Mouse (Mus musculus): ENCODE data around the gene Coro1c. TPM values are rescaled to one million over a fixed set of nuclear protein-coding genes. Genes with fewer than 3 reads are reported as not detected.
A peak's percentile ranks its signal among the peaks of the same experiment; 100 is the strongest.

Gene Coro1c
- polyA plus RNA-seq, 1 experiment from 2014 or later = 93.6 TPM

DNA sequence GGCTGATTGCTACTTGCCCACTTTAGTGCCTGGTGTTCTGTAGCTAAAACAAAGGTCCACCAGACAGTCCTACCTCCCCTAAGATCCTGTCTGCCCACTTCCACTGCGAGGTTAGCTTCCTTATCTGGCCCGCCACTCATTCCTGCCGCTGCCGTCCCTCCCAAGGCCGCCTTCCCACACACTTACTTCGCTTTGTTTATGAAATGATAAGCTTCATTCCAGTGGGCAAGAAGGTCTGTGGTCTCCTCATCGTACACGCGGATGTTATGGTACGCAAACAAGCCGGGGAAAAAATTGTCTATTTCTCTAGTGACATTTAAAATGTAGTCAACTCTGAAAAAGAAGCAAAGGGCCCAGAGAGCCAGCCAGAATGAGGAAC is 43.1 kb upstream of the Coro1c start:
- H3K27me3 ChIP-seq (ENCODE audit: control insufficient read depth, insufficient read depth, low read length) = no peaks in the 10 kb centered on the region
- no peak overlapping the region for H3K4me2 ChIP-seq (replicated peaks; ENCODE audit: low read depth)
- no peaks in the 10 kb centered on the region for H3K4me1 ChIP-seq (replicated peaks; ENCODE audit: control insufficient read depth, insufficient read depth)
- H3K4me3 ChIP-seq (ENCODE audit: low read depth, low read length) = no peak overlapping the region
- no peaks in the 10 kb centered on the region for H3K9me3 ChIP-seq (ENCODE audit: control insufficient read depth, low read length)
- DNase-seq (ENCODE audit: low spot score) (no peak), ATAC-seq (ENCODE audit: low FRiP score, low TSS enrichment) (no peak)
- TF ChIP-seq CTCF (IDR thresholded peaks at IDR 0.05; ENCODE audit: low read depth) (no peak), EP300 (optimal IDR thresholded peaks at IDR 0.05) (no peak)
- H3K9ac ChIP-seq (ENCODE audit: low read length) = no peak overlapping the region
- peaks cover 26% of the 10 kb centered on the region for H3K36me3 ChIP-seq (ENCODE audit: control insufficient read depth, insufficient read depth, low read length)
- no peak overlapping the region for H3K27ac ChIP-seq (replicated peaks)
- WGBS = 44% methylated on average over 11 of the region's 11 CpGs

DNA sequence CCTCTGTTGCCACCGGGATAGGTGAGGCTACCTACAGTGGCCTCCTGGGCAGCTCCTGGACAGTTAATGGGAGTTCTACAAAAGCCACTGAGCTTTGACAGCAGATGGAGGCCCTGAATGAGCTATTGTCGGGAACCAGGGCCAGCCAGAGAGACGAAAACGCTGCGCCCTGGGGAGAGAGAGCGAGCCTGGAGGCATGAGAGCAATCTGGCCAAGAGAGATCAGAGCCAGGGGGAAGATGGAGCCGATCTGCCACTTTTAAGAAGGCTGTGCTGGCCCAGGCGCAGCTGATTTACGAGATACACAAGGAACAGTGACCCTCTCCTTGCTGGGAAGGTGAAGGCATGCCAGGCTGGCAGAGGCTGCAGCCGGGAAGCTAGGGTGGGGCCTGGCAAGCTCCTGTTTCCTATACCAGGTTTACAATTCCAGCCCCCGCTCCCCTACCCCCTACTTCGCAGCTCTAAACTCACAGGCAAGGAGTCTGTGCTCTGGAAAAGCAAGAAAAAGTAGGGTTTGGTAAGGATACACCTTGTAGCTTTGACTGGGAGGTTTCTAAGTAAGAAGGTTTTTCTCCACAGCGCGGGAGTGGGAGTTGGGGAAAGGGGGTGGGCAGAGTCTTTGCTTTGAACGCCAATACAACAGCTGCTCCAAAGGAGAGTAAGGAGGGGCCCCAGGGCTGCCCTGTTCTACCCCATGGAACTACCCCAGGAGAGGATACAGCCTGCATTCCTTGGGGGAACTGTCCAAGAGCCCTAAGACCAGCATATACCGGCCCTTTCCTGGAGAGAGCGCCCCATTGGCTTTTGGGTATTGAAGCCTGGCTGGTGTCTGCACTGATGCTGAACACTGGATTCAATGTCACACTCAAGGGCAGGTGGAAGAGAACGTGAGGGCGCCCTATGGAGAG is 42.5 kb upstream of the Coro1c start:
- ATAC-seq (ENCODE audit: low FRiP score, low TSS enrichment) (0 out of 2 replicates have a peak, but pooled peaks have one; percentile 15), DNase-seq (ENCODE audit: low spot score) (no peak)
- Histone ChIP-seq H3K4me2 (replicated peaks; ENCODE audit: low read depth) (no peak overlapping the region), H3K4me1 (replicated peaks; ENCODE audit: control insufficient read depth, insufficient read depth) (no peaks in the 10 kb centered on the region), H3K4me3 (ENCODE audit: low read depth, low read length) (no peak overlapping the region), H3K27me3 (ENCODE audit: control insufficient read depth, insufficient read depth, low read length) (no peaks in the 10 kb centered on the region), H3K9me3 (ENCODE audit: control insufficient read depth, low read length) (no peaks in the 10 kb centered on the region), H3K27ac (replicated peaks) (no peak overlapping the region), H3K36me3 (ENCODE audit: control insufficient read depth, insufficient read depth, low read length) (peaks cover 31% of the 10 kb centered on the region), H3K9ac (ENCODE audit: low read length) (no peak overlapping the region)
- no peak for TF ChIP-seq EP300 (optimal IDR thresholded peaks at IDR 0.05)
- 72% methylated on average over 19 of the region's 19 CpGs for WGBS

DNA sequence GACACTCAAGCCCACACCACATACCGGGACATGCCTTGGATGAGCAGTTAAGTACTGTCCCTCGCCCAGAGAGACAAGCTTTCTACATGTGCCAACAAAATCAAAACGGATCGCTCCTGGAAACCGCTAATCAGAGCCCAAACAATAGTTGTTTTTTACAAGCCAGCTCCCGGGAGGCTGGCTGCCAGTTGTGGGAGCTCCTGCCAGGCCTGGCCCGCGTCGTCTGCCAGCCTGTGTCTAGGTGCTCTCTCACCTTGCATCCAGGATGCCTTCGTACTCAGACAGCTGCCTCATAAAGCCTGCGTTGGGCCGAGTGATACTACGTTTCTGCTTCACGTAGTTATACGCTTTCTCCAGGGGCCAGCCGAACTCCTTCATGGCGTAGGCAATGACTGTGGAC is 41.6 kb upstream of the Coro1c start:
- Histone ChIP-seq H3K27me3 (ENCODE audit: control insufficient read depth, insufficient read depth, low read length) (no peaks in the 10 kb centered on the region), H3K4me2 (replicated peaks; ENCODE audit: low read depth) (no peak overlapping the region), H3K9ac (ENCODE audit: low read length) (no peak overlapping the region), H3K36me3 (ENCODE audit: control insufficient read depth, insufficient read depth, low read length) (peaks cover 36% of the 10 kb centered on the region), H3K4me1 (replicated peaks; ENCODE audit: control insufficient read depth, insufficient read depth) (no peaks in the 10 kb centered on the region), H3K27ac (replicated peaks) (no peak overlapping the region), H3K4me3 (ENCODE audit: low read depth, low read length) (no peak overlapping the region), H3K9me3 (ENCODE audit: control insufficient read depth, low read length) (no peaks in the 10 kb centered on the region)
- whole genome bisulfite sequencing = 85% methylated on average over 17 of the region's 17 CpGs
- no peak for DNase-seq (ENCODE audit: low spot score)
- no peak for ATAC-seq (ENCODE audit: low FRiP score, low TSS enrichment)
- TF ChIP-seq CTCF (IDR thresholded peaks at IDR 0.05; ENCODE audit: low read depth) = no peak
- TF ChIP-seq EP300 (optimal IDR thresholded peaks at IDR 0.05) = no peak

DNA sequence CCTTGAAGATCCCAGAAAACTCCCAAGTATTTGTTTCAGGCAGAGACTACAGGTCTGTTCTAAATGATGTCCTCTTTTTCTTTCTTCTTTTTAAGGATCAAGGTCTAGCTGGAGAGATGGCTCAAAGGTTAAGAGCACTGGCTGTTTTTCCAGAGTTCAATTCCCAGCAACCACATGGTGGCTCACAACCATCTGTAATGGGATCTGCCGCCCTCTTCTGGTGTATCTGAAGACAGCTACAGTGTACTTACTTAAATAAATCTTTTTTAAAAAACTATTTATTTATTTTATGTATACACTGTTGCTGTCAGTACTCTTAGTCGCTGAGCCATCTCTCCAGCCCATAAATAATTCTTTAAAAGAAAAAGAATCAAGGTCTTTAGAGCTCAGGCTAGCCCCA is 38.7 kb upstream of the Coro1c start:
- TF ChIP-seq CTCF (IDR thresholded peaks at IDR 0.05; ENCODE audit: low read depth) = peak; percentile 41
- no peak for TF ChIP-seq EP300 (optimal IDR thresholded peaks at IDR 0.05)
- no peaks in the 10 kb centered on the region for H3K27me3 ChIP-seq (ENCODE audit: control insufficient read depth, insufficient read depth, low read length)
- ATAC-seq (ENCODE audit: low FRiP score, low TSS enrichment) (no peak), DNase-seq (ENCODE audit: low spot score) (no peak)
- no peaks in the 10 kb centered on the region for H3K9me3 ChIP-seq (ENCODE audit: control insufficient read depth, low read length)
- no peak overlapping the region for H3K4me2 ChIP-seq (replicated peaks; ENCODE audit: low read depth)
- no peak overlapping the region for H3K27ac ChIP-seq (replicated peaks)
- H3K9ac ChIP-seq (ENCODE audit: low read length) = no peak overlapping the region
- H3K36me3 ChIP-seq (ENCODE audit: control insufficient read depth, insufficient read depth, low read length) = peaks cover 45% of the 10 kb centered on the region
- H3K4me1 ChIP-seq (replicated peaks; ENCODE audit: control insufficient read depth, insufficient read depth) = no peaks in the 10 kb centered on the region
- no peak overlapping the region for H3K4me3 ChIP-seq (ENCODE audit: low read depth, low read length)
- WGBS = 64% methylated on average over 2 of the region's 2 CpGs

DNA sequence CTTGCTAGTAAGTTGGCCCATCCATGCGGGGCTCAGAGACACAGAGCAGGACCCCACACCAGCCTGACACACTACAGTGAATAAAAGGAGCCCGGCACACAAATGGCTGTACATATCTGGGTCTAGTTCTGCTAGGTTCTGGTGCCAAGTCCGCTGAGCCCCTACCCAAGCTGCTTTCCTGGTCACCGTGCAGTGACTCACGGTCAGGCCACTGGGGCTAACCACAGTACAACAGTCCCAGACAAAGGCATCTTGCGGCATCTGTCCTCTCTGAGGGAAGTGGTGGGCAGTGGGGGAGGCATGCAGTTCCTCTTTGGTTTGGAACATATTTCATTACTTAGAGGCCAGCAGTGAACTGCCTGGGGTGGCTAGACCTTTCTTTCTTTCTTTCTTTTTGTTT is 36.6 kb upstream of the Coro1c start:
- Histone ChIP-seq H3K9ac (ENCODE audit: low read length) (no peak overlapping the region), H3K4me3 (ENCODE audit: low read depth, low read length) (no peak overlapping the region), H3K27ac (replicated peaks) (no peak overlapping the region), H3K4me1 (replicated peaks; ENCODE audit: control insufficient read depth, insufficient read depth) (no peaks in the 10 kb centered on the region), H3K4me2 (replicated peaks; ENCODE audit: low read depth) (no peak overlapping the region), H3K9me3 (ENCODE audit: control insufficient read depth, low read length) (no peaks in the 10 kb centered on the region), H3K36me3 (ENCODE audit: control insufficient read depth, insufficient read depth, low read length) (peaks cover 51% of the 10 kb centered on the region), H3K27me3 (ENCODE audit: control insufficient read depth, insufficient read depth, low read length) (no peaks in the 10 kb centered on the region)
- ATAC-seq (ENCODE audit: low FRiP score, low TSS enrichment) (no peak), DNase-seq (ENCODE audit: low spot score) (no peak)
- TF ChIP-seq CTCF (IDR thresholded peaks at IDR 0.05; ENCODE audit: low read depth) (no peak), EP300 (optimal IDR thresholded peaks at IDR 0.05) (no peak)
- 91% methylated on average over 6 of the region's 6 CpGs for WGBS

DNA sequence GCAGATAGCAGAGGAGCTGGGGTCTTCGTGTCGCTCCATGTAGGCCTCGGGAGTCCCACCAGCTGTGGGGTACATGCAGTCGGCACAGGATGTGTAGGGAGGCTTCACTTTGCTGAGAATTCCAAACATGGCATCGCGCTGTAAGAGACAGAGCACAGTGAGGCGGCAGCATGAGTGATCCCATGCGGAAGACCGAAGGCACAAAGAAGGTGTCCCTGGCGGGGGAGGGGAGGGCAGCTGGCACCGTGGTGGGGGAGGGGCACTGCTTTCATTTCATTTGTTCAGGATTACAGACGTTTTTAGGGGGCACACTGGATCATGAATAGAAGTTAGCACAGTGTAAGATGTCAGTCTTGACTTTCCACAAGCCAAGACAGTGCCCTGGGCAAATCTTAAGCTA is 34.8 kb upstream of the Coro1c start:
- TF ChIP-seq CTCF (IDR thresholded peaks at IDR 0.05; ENCODE audit: low read depth) (no peak), EP300 (optimal IDR thresholded peaks at IDR 0.05) (no peak)
- H3K4me1 ChIP-seq (replicated peaks; ENCODE audit: control insufficient read depth, insufficient read depth) = no peaks in the 10 kb centered on the region
- H3K27ac ChIP-seq (replicated peaks) = no peak overlapping the region
- no peak overlapping the region for H3K4me2 ChIP-seq (replicated peaks; ENCODE audit: low read depth)
- 84% methylated on average over 12 of the region's 12 CpGs for WGBS
- no peak overlapping the region for H3K4me3 ChIP-seq (ENCODE audit: low read depth, low read length)
- H3K36me3 ChIP-seq (ENCODE audit: control insufficient read depth, insufficient read depth, low read length) = peaks cover 45% of the 10 kb centered on the region
- H3K9ac ChIP-seq (ENCODE audit: low read length) = no peak overlapping the region
- no peaks in the 10 kb centered on the region for H3K9me3 ChIP-seq (ENCODE audit: control insufficient read depth, low read length)
- no peaks in the 10 kb centered on the region for H3K27me3 ChIP-seq (ENCODE audit: control insufficient read depth, insufficient read depth, low read length)
- ATAC-seq (ENCODE audit: low FRiP score, low TSS enrichment) (no peak), DNase-seq (ENCODE audit: low spot score) (no peak)

All from stomach, postnatal 0 days (tissue).